Comparison of ENCODE assay signal across 27 mouse cellular contexts in the genomic region with DNA sequence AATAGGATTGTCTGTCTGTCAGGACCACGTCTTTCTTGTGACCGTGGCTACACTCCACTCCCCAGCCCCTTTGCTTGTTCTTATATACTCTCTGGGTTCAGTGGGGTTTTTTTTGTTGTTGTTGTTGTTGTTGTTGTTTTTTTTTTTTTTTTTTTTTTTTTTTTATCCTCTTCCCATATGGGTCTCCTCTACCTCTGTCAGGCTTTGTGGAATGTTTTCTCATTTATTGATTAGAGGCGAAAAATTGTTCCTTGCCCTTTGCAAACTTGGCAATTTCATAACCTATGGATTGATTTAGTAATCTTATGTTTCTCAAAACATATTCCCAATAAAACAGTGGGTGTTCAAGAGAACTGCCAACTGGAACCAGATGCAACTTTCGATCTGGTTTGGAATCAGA. TPM values are rescaled to one million over a fixed set of nuclear protein-coding genes. Genes with fewer than 3 reads are reported as not detected.
"Had no signal": no experiment of that assay in that cellular context is flagged by ENCODE, and none has a peak within 500 bp of the region (broad histone marks: within the 10 kb centered on the region; RNA-seq: fewer than 3 reads in every experiment).

TSS of gene Mup12 (minus strand) at position 101 of the 400 bp plus-strand sequence.

RNA-seq across cellular contexts. Expression of gene Mup12, which starts in this region (rescaled TPM):
- total RNA-seq: common myeloid progenitor, adult 5-6 weeks; forebrain, postnatal 0 days; gastrocnemius, adult 2 months; gastrocnemius, postnatal 10 days; gastrocnemius, postnatal 14 days; gastrocnemius, postnatal 4 days; granulocyte monocyte progenitor cell, adult 5-6 weeks; heart, adult 18-20 months; heart, adult 2 months; heart, adult 8-10 months had no signal
- polyA plus RNA-seq: cortical plate, adult 2 months; embryonic facial prominence, embryonic 10.5 days; embryonic facial prominence, embryonic 11.5 days; embryonic facial prominence, embryonic 12.5 days; embryonic facial prominence, embryonic 13.5 days; embryonic facial prominence, embryonic 14.5 days; embryonic facial prominence, embryonic 15.5 days; erythroblast, embryonic 14.5 days; forebrain, embryonic 10.5 days; forebrain, embryonic 11.5 days; forebrain, embryonic 12.5 days; forebrain, embryonic 13.5 days; forebrain, embryonic 14.5 days; forebrain, embryonic 15.5 days; forebrain, embryonic 16.5 days; forebrain, postnatal 0 days; frontal cortex, adult 2 months; gonadal fat pad, adult 2 months; heart, adult 2 months had no signal
